Mouse (Mus musculus) myocyte (in vitro differentiated cells): Measurements from ENCODE around the gene Gpr108. TPM values are rescaled to one million over a fixed set of nuclear protein-coding genes. Genes with fewer than 3 reads are reported as not detected.

ENCODE experiments used
- H3K27me3 ChIP-seq: one replicate; pipeline ENCODE4 v1.6.1; 2011; ENCODE audit not compliant: control insufficient read depth, insufficient read depth, insufficient read length
- H3K36me3 ChIP-seq: one replicate; pipeline ENCODE4 v1.6.1; 2011; ENCODE audit not compliant: control insufficient read depth, insufficient read depth
- H3K4me2 ChIP-seq: one replicate; pipeline ENCODE4 v1.6.1; 2011; ENCODE audit warnings: low read depth, control low read depth
- H3K4me3 ChIP-seq: one replicate; pipeline ENCODE4 v1.5.1; 2011; ENCODE audit warnings: mild to moderate bottlenecking, control low read depth, moderate library complexity
- H3K79me2 ChIP-seq: one replicate; pipeline ENCODE4 v1.6.1; 2011; ENCODE audit not compliant: control insufficient read depth, insufficient read depth
- H3ac ChIP-seq: one replicate; pipeline ENCODE4 v1.6.1; 2011; ENCODE audit not compliant: control insufficient read depth, insufficient read length
- CEBPB ChIP-seq: IDR thresholded peaks from 2 replicates; pipeline ENCODE4 v1.6.1; 2011; ENCODE audit warnings: mild to moderate bottlenecking, moderate library complexity; ENCODE audit not compliant: poor library complexity, insufficient read depth, severe bottlenecking
- E2F4 ChIP-seq: IDR thresholded peaks from one replicate; pipeline ENCODE4 v1.6.1; 2011; ENCODE audit warnings: mild to moderate bottlenecking, control low read depth, moderate library complexity; ENCODE audit not compliant: insufficient read depth
- MAX ChIP-seq: IDR thresholded peaks from one replicate; pipeline ENCODE4 v1.6.1; 2011; ENCODE audit warnings: low read depth, mild to moderate bottlenecking, control low read depth
- MYOD1 ChIP-seq, 3 experiments: IDR thresholded peaks; one replicate each; pipeline ENCODE4 v1.6.1; 2011; ENCODE audit warnings: control low read depth in 2 of 3, low read depth in 2 of 3, mild to moderate bottlenecking in 2 of 3, moderate library complexity in 1 of 3; ENCODE audit not compliant: insufficient read length in 2 of 3, control insufficient read depth in 1 of 3
- MYOG ChIP-seq, 3 experiments: IDR thresholded peaks; one replicate each; pipeline ENCODE4 v1.6.1; 2011; ENCODE audit warnings: control low read depth in 2 of 3, low read depth in 2 of 3, mild to moderate bottlenecking in 2 of 3; ENCODE audit not compliant: insufficient read length in 2 of 3, control insufficient read depth in 1 of 3, insufficient read depth in 1 of 3
- POLR2A ChIP-seq: IDR thresholded peaks from one replicate; pipeline ENCODE4 v1.6.1; 2011; ENCODE audit warnings: low read depth, mild to moderate bottlenecking, control low read depth, moderate library complexity; ENCODE audit not compliant: insufficient read length
- POLR2AphosphoS2 ChIP-seq: IDR thresholded peaks from one replicate; pipeline ENCODE4 v1.6.1; 2011; ENCODE audit warnings: low read depth, control low read depth; ENCODE audit not compliant: insufficient read length
- REST ChIP-seq: IDR thresholded peaks from one replicate; pipeline ENCODE4 v1.6.1; 2011; ENCODE audit warnings: mild to moderate bottlenecking, control low read depth, moderate library complexity; ENCODE audit not compliant: insufficient read depth, insufficient read length
- SRF ChIP-seq: IDR thresholded peaks from one replicate; pipeline ENCODE4 v1.6.1; 2011; ENCODE audit warnings: low read depth; ENCODE audit not compliant: control insufficient read depth, insufficient read length
- TCF12 ChIP-seq: IDR thresholded peaks from one replicate; pipeline ENCODE4 v1.6.1; 2011; ENCODE audit warnings: mild to moderate bottlenecking, control low read depth; ENCODE audit not compliant: poor library complexity, insufficient read depth, severe bottlenecking
- TCF3 ChIP-seq: IDR thresholded peaks from one replicate; pipeline ENCODE4 v1.6.1; 2011; ENCODE audit warnings: low read depth, control low read depth; ENCODE audit not compliant: insufficient read length
- USF1 ChIP-seq: IDR thresholded peaks from one replicate; pipeline ENCODE4 v1.6.1; 2011; ENCODE audit warnings: low read depth, mild to moderate bottlenecking, control low read depth, moderate library complexity
- polyA plus RNA-seq: library from polyadenylated mRNA; unstranded; fragments of >200 nt; fragmentation: generic; extraction: Trizol; gene quantifications from one replicate; pipeline ENCODE4 v1.2.1, GENCODE M21; 2012; ENCODE audit warnings: missing spikeins

Gpr108 gene
- polyA plus RNA-seq, 1 experiment = 53.9 TPM

DNA sequence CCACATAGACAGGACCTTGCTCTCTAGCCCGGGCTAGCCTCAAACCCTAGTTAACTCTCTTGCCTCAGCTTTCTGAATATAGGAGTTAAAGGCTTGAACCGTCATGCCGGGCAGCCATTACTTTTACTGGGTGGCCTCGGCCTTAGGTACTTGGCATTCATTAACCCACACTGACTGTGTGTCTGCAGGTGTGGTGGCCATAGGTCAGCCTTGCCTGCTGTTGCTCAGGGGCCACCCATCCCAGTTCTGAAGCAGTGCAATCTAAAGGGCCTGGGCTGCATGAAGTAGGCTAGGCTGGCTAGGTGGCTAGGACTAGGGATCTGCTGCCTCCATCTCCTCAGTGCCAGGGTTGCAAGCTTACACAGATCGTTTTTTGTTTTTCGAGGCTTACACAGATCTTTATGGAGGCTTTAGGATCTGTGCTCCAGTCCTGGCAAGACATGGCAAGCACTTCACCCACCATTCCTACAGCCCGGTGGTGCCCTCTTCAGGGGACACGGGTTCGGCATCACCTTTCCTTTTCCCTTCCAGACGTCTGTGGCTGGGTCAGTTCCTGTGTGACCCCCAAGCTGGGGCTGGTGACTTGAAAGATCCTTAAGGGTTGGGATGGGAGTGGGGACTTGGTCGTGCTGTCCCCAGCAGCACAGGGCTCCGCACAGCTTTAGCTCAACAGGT lies 13.9 kb downstream of the Gpr108 start:
- Histone ChIP-seq H3K27me3 (peaks cover 4% of the 10 kb centered on the region), H3ac (no peak overlapping the region), H3K4me2 (no peak overlapping the region), H3K79me2 (no peaks in the 10 kb centered on the region), H3K4me3 (no peak overlapping the region), H3K36me3 (peaks cover 5% of the 10 kb centered on the region)
- no peak for TF ChIP-seq POLR2AphosphoS2
- TF ChIP-seq TCF3 = no peak
- no peak for TF ChIP-seq E2F4
- no peak for TF ChIP-seq TCF12
- no peak for TF ChIP-seq MAX
- no peak for TF ChIP-seq REST
- TF ChIP-seq SRF = no peak
- TF ChIP-seq POLR2A = no peak
- no peak for TF ChIP-seq MYOG (IDR thresholded peaks at IDR 0.05; ENCODE audit: control insufficient read depth in 1 of 3, insufficient read depth in 1 of 3, insufficient read length in 2 of 3, low read depth in 2 of 3)
- no peak for TF ChIP-seq USF1
- TF ChIP-seq MYOD1 (IDR thresholded peaks at IDR 0.05; ENCODE audit: control insufficient read depth in 1 of 3, insufficient read length in 2 of 3, low read depth in 2 of 3) = no peak

- peaks cover 5% of the 10 kb centered on the region for H3K36me3 ChIP-seq
- peaks cover 4% of the 10 kb centered on the region for H3K27me3 ChIP-seq
- H3K4me2 ChIP-seq = no peak overlapping the region
- H3K79me2 ChIP-seq = no peaks in the 10 kb centered on the region
- TF ChIP-seq TCF12 (no peak), POLR2AphosphoS2 (no peak), POLR2A (no peak), TCF3 (no peak), REST (no peak), MYOG (IDR thresholded peaks at IDR 0.05; ENCODE audit: control insufficient read depth in 1 of 3, insufficient read depth in 1 of 3, insufficient read length in 2 of 3, low read depth in 2 of 3) (no peak), SRF (no peak), MAX (no peak), E2F4 (no peak), CEBPB (no peak), MYOD1 (IDR thresholded peaks at IDR 0.05; ENCODE audit: control insufficient read depth in 1 of 3, insufficient read length in 2 of 3, low read depth in 2 of 3) (no peak), USF1 (no peak)
- no peak overlapping the region for H3K4me3 ChIP-seq
- no peak overlapping the region for H3ac ChIP-seq
Measured at GRCm38 (mm10) chr17:57233038-57233437, 15.2 kb downstream of the Gpr108 start.

GRCm38 (mm10) chr17:57232200-57232599 lies 16.0 kb downstream of the Gpr108 start:
- Histone ChIP-seq H3K27me3 (peaks cover 4% of the 10 kb centered on the region), H3K4me3 (no peak overlapping the region), H3K4me2 (no peak overlapping the region), H3K36me3 (no peaks in the 10 kb centered on the region), H3K79me2 (no peaks in the 10 kb centered on the region), H3ac (no peak overlapping the region)
- TF ChIP-seq POLR2AphosphoS2 (peak; percentile 67), MYOD1 (IDR thresholded peaks at IDR 0.05; ENCODE audit: control insufficient read depth in 1 of 3, insufficient read length in 2 of 3, low read depth in 2 of 3) (no peak), POLR2A (no peak), TCF12 (no peak)

DNA sequence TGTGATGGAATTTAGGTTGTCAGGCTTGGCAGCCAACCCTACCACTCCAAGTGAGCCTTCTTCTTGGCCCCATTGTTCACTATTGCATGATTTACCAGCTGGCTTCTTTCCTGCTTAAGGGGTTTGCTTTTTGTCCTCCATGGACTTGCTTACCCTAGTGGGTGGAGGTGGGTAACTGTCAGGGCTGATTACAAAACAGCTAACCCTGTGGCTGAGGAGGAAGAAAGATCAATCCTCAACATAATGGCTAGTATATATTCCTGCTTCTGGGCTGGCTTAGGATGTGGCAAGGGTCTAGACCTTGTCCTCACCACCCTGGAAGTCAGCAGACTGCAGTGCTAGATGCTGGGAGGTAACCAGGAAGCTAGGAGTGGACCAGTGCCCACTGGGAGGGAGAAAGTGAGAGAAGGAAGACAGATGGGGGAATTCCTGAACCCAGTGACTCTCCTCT lies 16.9 kb downstream of the Gpr108 start:
- Histone ChIP-seq H3K27me3 (peaks cover 9% of the 10 kb centered on the region), H3K79me2 (no peaks in the 10 kb centered on the region), H3K4me2 (no peak overlapping the region), H3ac (no peak overlapping the region), H3K36me3 (no peaks in the 10 kb centered on the region), H3K4me3 (no peak overlapping the region)
- TF ChIP-seq MYOD1 (IDR thresholded peaks at IDR 0.05; ENCODE audit: control insufficient read depth in 1 of 3, insufficient read length in 2 of 3, low read depth in 2 of 3) (no peak), TCF12 (no peak), POLR2AphosphoS2 (no peak), E2F4 (no peak), REST (no peak), SRF (no peak), USF1 (no peak), MYOG (IDR thresholded peaks at IDR 0.05; ENCODE audit: control insufficient read depth in 1 of 3, insufficient read depth in 1 of 3, insufficient read length in 2 of 3, low read depth in 2 of 3) (no peak), CEBPB (no peak), POLR2A (no peak), MAX (no peak), TCF3 (no peak)

- Histone ChIP-seq H3K79me2 (no peaks in the 10 kb centered on the region), H3K4me3 (no peak overlapping the region), H3K27me3 (peaks cover 15% of the 10 kb centered on the region), H3ac (no peak overlapping the region), H3K4me2 (no peak overlapping the region), H3K36me3 (no peaks in the 10 kb centered on the region)
- TF ChIP-seq MYOD1 (IDR thresholded peaks at IDR 0.05; ENCODE audit: control insufficient read depth in 1 of 3, insufficient read length in 2 of 3, low read depth in 2 of 3) (no peak), CEBPB (peak; percentile 53; the same call in 1 of the 2 replicates)
Measured at GRCm38 (mm10) chr17:57230728-57231125, 17.5 kb downstream of the Gpr108 start.
